Mouse (Mus musculus) urinary bladder, adult 2 months (tissue): ENCODE data around the gene Rbm38. TPM values are rescaled to one million over a fixed set of nuclear protein-coding genes. Genes with fewer than 3 reads are reported as not detected.

ENCODE experiments used
- DNase-seq: peaks from one replicate; pipeline ENCODE4 v3.0.0; 2022; ENCODE audit warnings: low spot score
- polyA plus RNA-seq: library from polyadenylated mRNA; depleted of rRNA; stranded (reverse); fragments of >200 nt; gene quantifications from 2 replicates; pipeline ENCODE4 v1.2.3, GENCODE M21; 2012

Gene Rbm38
- polyA plus RNA-seq, 1 experiment: 72.9 TPM

GRCm38 (mm10) chr2:173014741-173015287, 5.5 kb upstream of the Rbm38 start:
- DNase-seq: no peak

DNA sequence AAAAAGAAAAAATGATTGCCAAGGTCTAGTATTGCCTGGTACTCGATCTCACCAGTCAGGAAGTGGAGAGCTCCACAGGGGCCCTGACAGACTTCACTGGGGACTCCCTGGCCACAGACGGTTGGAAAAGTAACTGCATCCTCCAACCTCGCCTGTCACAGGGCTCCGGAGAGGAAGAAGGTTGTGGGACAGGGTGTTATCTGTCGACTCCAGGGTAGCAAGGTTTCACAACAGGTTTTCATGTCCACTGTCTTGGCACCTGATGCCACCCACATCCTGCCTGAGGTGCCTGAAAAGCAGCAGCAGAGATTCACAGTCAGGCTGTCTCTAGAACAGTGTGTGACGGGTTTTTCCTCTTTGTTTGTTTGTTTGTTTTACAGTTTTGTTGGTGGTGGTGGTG, 2.4 kb upstream of the Rbm38 start:
- no peak for DNase-seq

DNA sequence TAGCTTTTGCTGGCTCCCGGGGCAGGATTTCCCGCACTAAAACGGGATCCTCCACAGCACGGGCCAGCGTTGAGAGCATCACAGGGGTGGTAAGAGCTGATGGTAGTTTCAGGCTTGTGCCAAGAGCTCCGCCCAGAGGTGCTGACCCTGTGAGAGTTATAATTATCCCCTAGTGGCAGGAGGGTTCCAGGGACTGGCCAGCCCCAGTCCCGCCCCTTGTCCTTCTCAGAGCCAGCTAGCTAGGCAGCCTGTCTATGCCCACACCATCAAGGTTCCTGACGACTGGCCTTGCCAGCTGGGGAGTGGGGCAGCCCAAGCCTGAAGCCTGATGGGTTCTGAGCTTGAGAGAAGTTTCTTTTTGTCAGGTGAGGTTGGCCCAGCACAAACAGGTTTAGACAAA, 1.7 kb upstream of the Rbm38 start:
- no peak for DNase-seq

- DNase-seq: no peak
Measured at GRCm38 (mm10) chr2:173019322-173019721, 976 bp upstream of the Rbm38 start.

DNA sequence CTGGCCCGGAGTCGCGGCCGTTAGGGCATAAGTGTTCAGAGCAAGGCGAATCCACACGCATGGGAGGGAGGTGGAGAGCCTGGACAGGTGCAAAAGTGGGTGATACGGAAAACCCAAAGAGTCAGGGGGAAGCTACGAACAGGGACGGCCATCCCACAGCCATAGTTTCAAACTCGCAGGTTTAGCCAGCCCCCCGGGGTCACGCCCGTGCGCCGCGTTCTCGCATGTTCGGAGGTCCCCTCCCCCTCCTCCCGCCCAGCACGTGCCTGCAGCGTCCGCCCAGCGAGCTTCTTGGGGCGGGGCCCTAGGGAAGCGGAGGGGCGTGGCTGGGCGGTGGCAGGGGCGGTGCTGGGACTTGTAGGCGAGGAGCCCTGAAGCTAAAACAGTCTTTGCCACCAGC, 508 bp upstream of the Rbm38 start:
- peak; percentile 76 for DNase-seq

- peak; percentile 88 for DNase-seq
Measured at GRCm38 (mm10) chr2:173021633-173022055, 1.3 kb downstream of the Rbm38 start.

DNA sequence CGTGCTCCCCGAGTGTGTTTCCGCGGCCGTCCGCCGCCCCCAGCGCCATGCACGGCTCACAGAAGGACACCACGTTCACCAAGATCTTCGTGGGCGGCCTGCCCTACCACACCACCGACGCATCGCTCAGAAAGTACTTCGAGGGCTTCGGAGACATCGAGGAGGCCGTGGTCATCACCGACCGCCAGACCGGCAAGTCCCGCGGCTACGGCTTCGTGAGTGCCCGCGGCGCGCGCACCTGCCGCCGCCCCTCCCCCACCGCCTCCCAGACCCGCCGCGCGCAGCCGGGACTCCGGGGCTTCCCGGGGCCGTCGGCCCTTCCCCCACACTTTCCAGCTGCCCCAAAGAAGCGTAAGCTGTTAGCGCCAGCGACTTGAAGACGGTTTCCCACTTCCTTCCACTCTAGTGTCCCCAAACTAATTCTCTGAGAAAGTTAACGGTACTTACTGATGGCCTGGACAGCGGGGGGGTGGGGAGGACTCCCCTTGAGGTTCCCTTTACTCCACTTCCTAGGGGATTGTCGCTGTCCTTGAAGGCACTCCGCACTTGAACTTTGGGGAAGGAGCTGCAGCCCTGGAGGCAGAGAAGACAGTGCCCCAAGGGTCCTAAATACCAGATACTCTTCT, 1.9 kb downstream of the Rbm38 start:
- no peak for DNase-seq

- DNase-seq: no peak
Measured at GRCm38 (mm10) chr2:173022813-173023212, 2.5 kb downstream of the Rbm38 start.

DNA sequence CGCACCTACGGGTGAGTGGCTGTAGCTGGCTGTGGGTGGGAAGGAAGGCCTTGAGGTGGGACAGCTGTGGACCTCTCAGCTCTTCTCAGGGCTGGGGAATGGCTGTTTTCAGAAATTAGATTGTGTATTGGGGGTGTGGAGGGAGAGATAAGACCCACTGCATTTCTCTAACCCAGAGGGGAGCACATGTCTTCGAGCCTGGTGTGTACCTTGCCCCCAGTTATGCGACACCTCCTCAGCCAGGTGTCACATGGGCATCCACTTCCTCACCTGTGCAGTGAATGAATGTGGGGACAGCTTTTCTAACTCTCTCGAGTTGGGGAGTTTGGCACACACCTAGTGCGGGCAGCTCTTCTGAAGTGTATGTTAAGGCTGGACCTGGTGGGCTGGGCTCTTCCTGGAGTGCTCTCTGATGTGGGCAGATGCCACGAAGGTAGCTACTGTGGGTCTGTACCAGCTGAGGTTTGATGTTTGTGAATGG, 3.1 kb downstream of the Rbm38 start:
- no peak for DNase-seq

DNA sequence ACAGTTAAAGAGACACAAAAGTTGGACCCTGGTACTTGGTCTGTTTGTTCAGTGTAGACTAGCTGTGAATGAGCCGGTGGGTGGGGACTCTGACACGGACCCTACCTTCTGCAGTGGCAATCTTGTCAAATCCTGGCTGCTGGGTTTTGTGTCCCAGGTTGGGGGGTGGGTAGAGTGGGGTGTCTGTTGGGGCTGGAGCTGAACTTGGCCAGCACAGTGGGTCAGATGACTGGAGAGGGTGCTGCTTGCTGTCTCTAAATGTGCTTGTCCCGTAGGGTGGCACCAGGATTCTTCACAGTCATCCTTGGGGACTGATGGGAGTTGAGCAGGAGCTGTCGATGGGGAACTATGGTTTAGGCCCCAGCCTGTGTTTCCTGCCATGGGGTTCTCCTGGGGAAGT, 3.7 kb downstream of the Rbm38 start:
- DNase-seq: no peak

DNA sequence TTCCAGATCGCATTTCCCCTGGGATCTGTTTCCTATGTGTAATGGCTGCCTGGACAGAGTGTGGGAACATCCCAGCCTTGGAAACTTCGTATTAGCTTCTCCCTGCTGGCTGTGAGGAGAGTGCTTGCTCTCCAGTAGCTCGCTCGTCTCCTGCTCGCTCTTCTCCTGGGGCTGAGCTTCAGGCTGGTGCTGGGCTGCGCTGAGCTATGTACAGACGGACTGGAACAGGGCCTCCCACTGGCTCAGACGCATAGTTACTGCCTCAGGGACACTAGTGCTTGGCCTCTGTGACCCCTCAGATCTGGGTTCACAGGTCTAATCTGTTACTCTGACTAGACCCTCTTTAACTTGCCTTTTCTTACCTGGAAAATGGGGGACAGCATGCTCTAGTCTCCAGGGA, 4.1 kb downstream of the Rbm38 start:
- DNase-seq: no peak

DNA sequence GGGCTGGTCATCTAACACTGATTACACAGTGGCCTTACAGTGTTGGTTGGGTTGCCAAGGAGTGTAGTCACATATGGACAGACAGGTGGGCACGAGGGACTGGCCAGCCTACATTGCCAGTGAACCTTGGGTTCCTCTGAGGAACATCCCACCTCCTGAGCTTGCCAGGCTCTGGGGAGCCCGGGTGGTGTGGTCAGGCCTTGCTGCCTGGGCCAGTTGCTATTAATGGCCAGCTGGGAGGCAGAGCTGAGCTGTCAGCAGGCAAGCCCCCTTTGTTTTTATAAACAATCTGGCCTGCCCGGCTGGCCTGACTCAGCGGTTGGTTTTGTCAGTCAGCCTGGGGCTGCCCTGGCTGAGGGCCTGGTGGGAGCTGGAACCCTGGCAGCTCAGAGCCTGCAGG, 4.6 kb downstream of the Rbm38 start:
- DNase-seq: peak; percentile 29

DNA sequence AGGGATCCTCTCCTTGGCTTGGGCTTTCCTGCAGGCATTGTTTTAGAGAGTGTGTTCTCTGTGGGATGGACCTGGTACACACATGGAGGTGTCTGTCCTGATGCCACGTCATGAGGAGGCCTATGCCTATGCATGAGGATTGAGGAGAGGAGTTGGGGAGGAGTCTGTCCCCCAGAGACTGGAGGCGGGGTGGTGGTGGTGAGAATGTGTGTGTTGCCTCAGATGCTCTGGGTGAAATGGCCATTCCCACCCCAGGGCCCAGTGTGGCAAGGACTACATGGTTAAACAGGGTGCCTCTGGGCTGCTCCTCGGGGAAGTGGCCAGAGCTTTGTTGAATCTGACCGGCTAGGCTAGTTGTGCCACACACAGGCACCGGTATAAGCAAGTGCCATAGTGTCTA, 6.0 kb downstream of the Rbm38 start:
- DNase-seq: no peak

- DNase-seq: peak; percentile 25
Measured at GRCm38 (mm10) chr2:173026688-173027131, 6.4 kb downstream of the Rbm38 start.

DNA sequence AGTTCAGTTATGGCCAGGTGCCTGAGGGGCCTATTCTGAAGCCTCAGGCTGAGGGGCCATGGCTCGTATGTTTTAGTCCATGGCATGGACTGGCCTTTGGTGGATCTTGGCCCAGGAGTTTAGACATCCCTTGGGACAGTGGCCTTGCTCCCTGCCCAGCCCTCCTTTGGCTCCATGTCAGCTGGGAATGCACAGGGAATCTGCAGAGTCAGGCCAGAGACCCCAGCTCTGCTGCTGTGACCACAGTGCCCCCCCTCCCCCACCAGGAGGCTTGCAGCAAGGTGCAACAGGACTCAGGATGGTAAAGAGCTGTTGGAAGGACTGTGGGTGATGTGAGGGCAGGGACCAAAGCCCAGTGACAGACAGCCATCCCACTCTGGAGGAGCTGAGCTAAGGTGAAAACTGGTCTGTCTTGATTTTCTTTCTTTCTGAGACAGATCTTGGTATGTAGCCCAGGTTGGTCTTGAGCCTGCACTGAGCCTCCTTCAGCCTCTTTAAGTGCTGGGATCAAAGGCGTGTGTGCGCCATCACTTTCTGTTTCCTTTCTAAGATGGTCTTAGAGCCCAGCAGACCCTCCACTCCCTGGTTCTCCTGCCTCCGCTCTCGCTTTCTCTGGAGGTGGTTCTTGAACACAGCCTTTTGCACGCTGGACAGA, 7.0 kb downstream of the Rbm38 start:
- no peak for DNase-seq

- DNase-seq: no peak
Measured at GRCm38 (mm10) chr2:173027824-173028495, 7.7 kb downstream of the Rbm38 start.

DNA sequence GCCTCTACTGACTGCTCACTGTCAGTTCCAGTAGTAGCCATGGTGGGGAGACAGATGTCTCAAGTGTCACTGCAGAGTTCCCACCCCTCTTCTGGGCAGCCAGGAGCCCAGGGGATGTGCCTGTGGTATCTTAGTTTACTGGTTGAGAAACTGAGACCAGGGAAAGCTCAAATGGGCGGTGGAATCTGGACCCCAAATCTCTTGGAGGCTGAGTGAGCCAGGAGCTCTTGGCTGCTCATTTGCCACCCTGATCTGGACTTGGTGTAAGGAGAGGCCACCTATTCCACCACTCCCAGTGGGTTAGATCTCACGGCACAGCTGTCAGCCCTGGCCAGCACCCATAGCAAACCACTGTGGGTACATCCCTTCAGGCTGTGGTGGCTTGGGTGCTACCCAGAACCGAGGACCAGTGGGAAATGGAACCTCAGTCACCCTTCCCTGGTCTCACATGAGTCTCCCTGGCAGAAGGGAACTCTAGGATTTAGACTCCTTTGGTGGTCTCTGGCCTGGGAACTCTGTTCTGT, 8.3 kb downstream of the Rbm38 start:
- no peak for DNase-seq

GRCm38 (mm10) chr2:173030591-173031338, 10.5 kb downstream of the Rbm38 start:
- peak; percentile 25 for DNase-seq

DNA sequence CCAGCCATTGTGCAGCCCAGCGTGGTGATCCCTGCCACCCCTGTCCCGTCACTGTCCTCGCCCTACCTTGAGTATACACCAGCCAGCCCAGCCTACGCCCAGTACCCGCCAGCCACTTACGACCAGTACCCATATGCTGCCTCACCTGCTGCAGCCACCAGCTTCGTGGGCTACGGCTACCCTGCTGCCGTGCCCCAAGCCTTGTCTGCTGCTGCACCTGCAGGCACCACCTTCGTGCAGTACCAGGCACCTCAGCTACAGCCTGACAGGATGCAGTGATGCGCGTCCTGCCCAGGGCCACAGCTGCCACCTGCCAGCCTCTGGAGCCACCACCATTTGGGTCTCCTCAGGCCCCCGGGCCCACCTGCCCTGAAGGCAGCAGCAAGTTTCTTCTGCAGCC, 13.2 kb downstream of the Rbm38 start:
- DNase-seq: no peak

- no peak for DNase-seq
Measured at GRCm38 (mm10) chr2:173034998-173035397, 14.7 kb downstream of the Rbm38 start.

- DNase-seq: no peak
Measured at GRCm38 (mm10) chr2:173035653-173036052, 15.4 kb downstream of the Rbm38 start.

DNA sequence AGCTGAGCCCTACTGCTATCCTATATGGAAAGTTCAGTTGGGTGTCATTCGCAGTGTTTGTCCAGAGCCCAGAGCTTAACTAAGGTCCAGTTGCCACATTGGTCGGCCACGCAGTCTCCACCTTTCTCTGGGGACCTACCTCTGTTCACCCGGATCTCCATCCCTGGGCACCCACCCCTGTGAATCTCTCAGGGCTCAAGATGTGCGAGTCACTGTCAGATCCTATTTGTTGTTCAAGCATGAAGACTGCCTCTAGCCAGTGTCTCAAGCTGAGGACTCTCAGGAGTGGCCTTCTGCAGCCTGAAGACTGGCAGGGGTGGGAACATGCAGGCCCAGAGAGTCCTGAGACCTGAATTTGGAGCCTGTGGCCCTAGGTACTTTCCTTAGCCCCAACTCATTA, 15.8 kb downstream of the Rbm38 start:
- DNase-seq: no peak
